Mouse (Mus musculus): ENCODE measurements around the gene Atxn1. TPM values are rescaled to one million over a fixed set of nuclear protein-coding genes. Genes with fewer than 3 reads are reported as not detected.

Atxn1 gene
- total and polyA plus RNA-seq, 3 experiments = 0.39 to 1.1 TPM; not detected in 1

DNA sequence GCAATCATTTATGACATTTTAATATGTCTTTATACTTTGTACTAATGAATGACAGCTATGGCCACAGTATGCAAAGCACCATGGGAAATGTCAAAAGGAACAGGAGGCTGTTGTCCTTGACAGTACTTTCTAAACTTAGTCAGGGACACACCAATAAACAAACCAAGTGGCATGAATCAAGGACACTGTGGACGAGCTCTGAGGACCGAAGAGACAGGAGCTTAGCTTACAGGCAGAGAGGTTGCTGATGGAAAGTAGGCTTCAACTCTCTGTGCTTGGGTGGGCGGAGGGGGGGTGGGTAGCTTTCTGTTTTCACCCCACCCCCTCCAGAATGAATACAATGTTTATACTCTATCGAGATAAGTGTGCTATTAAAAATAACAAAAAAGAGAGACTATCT is 90.6 kb downstream of the Atxn1 start:
- no peak for TF ChIP-seq BHLHE40 (IDR thresholded peaks at IDR 0.05; ENCODE audit: borderline replicate concordance, low read depth, low read length)
- DNase-seq (ENCODE audit: low read depth, low spot score) = no peak
- no peaks in the 10 kb centered on the region for H3K27me3 ChIP-seq (ENCODE audit: control insufficient read depth in 1 of 2, insufficient read depth in 2 of 2, low read length in 2 of 2)
- no peak overlapping the region for H3K4me3 ChIP-seq (ENCODE audit: control insufficient read depth in 1 of 2, insufficient read depth in 1 of 2, low read depth in 2 of 2, low read length in 2 of 2)
- no peaks in the 10 kb centered on the region for H3K79me2 ChIP-seq (ENCODE audit: control insufficient read depth, insufficient read depth, low read length, poor library complexity)
- H3K9ac ChIP-seq (ENCODE audit: control insufficient read depth, low read depth, low read length, poor library complexity, severe bottlenecking) = no peak overlapping the region
- no peak overlapping the region for H3K27ac ChIP-seq (ENCODE audit: control insufficient read depth, low read depth, low read length)
- no peaks in the 10 kb centered on the region for H3K36me3 ChIP-seq (ENCODE audit: control insufficient read depth in 1 of 2, insufficient read depth in 2 of 2, low read length in 2 of 2)
- no peaks in the 10 kb centered on the region for H3K4me1 ChIP-seq (ENCODE audit: control insufficient read depth in 1 of 2, insufficient read depth in 2 of 2, low read length in 2 of 2)
- H3K9me3 ChIP-seq (replicated peaks; ENCODE audit: insufficient read depth, low read length) = no peaks in the 10 kb centered on the region

DNA sequence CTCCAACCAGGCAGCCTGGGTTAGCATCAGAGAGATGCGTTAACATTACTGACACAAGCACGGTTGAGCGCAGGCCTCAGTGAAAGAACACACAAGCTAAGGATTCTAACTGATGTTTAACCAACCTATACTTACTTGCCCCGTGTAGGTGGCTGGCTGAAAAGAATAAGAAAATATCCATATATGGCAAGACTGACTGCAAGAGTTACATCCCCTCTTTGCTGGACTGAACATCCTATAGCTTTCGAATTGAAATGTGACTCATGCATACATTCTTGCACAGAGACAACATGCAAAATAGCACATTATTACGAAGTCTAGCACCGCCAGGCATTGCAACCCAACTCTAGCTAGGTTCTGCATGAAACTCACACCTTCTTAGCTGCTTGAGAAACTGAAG is 91.8 kb downstream of the Atxn1 start:
- H3K27ac ChIP-seq (ENCODE audit: control insufficient read depth, low read depth, low read length) = no peak overlapping the region
- no peak for DNase-seq (ENCODE audit: low read depth, low spot score)
- H3K36me3 ChIP-seq (ENCODE audit: control insufficient read depth in 1 of 2, insufficient read depth in 2 of 2, low read length in 2 of 2) = no peaks in the 10 kb centered on the region
- no peaks in the 10 kb centered on the region for H3K27me3 ChIP-seq (ENCODE audit: control insufficient read depth in 1 of 2, insufficient read depth in 2 of 2, low read length in 2 of 2)
- no peaks in the 10 kb centered on the region for H3K79me2 ChIP-seq (ENCODE audit: control insufficient read depth, insufficient read depth, low read length, poor library complexity)
- no peak overlapping the region for H3K9ac ChIP-seq (ENCODE audit: control insufficient read depth, low read depth, low read length, poor library complexity, severe bottlenecking)
- no peaks in the 10 kb centered on the region for H3K4me1 ChIP-seq (ENCODE audit: control insufficient read depth in 1 of 2, insufficient read depth in 2 of 2, low read length in 2 of 2)
- no peak for TF ChIP-seq CTCF (IDR thresholded peaks at IDR 0.05 in 2 of 3, conservative IDR thresholded peaks at IDR 0.05 in 1 of 3; ENCODE audit: control insufficient read depth in 1 of 3, insufficient read depth in 1 of 3, low read depth in 2 of 3, low read length in 3 of 3, poor library complexity in 1 of 3, severe bottlenecking in 1 of 3)
- H3K9me3 ChIP-seq (replicated peaks; ENCODE audit: insufficient read depth, low read length) = no peaks in the 10 kb centered on the region
- H3K4me3 ChIP-seq (ENCODE audit: control insufficient read depth in 1 of 2, insufficient read depth in 1 of 2, low read depth in 2 of 2, low read length in 2 of 2) = no peak overlapping the region

DNA sequence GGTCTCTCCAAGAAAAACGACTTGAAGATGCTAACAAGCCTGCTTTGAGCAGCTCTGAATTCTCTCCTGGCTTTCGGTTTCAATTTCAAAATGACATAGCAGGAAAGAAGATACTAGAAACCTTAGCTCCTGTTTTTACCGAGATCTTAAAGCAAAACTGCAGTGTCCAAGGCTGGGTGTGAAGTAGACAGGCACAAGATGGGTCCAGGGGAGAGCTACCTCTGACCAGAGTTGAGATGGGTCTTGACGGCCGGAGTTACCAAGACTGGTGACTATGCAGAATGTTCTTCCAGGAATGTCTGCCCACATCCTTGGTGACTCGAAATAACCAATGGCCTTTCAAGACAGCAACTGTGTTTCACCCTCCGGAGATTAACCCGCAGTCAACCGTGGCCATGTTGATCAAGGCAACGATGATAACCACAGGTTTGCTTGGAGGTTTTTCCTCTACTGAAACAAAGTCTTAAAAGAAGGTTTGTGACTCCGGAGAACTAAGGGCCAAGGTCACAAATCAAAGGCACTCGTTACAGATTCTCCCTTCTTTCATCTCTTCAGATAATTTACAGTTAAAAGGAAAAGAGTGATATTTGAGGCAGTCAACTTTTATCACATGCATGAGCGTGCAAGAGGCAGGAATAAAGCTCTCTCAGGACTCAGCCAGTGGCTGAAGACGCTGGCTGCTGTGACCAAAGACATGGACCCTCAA is 92.6 kb downstream of the Atxn1 start:
- H3K4me3 ChIP-seq (ENCODE audit: control insufficient read depth in 1 of 2, insufficient read depth in 1 of 2, low read depth in 2 of 2, low read length in 2 of 2) = no peak overlapping the region
- no peak for DNase-seq (ENCODE audit: low read depth, low spot score)
- no peak overlapping the region for H3K27ac ChIP-seq (ENCODE audit: control insufficient read depth, low read depth, low read length)
- no peak for TF ChIP-seq ELF1 (IDR thresholded peaks at IDR 0.05; ENCODE audit: low read depth, low read length)
- no peak for TF ChIP-seq TBP (IDR thresholded peaks at IDR 0.05; ENCODE audit: low read depth, low read length)
- TF ChIP-seq POLR2AphosphoS2 (IDR thresholded peaks at IDR 0.05; ENCODE audit: low read length) = no peak
- TF ChIP-seq USF1 (IDR thresholded peaks at IDR 0.05; ENCODE audit: low read depth, low read length) = no peak
- no peak for TF ChIP-seq JUND (IDR thresholded peaks at IDR 0.05; ENCODE audit: low read depth, low read length)
- no peak for TF ChIP-seq MYC (IDR thresholded peaks at IDR 0.05; ENCODE audit: low read depth, low read length)
- no peak for TF ChIP-seq ZNF384 (IDR thresholded peaks at IDR 0.05; ENCODE audit: low read depth, low read length)
- TF ChIP-seq GABPA (IDR thresholded peaks at IDR 0.05; ENCODE audit: low read depth, low read length) = no peak
- TF ChIP-seq RCOR1 (IDR thresholded peaks at IDR 0.05; ENCODE audit: low read depth, low read length) = no peak
- no peaks in the 10 kb centered on the region for H3K79me2 ChIP-seq (ENCODE audit: control insufficient read depth, insufficient read depth, low read length, poor library complexity)
- peaks cover 0 to 4% of the 10 kb centered on the region in 2 experiments; a peak in 2 of 4 replicates for H3K4me1 ChIP-seq (ENCODE audit: control insufficient read depth in 1 of 2, insufficient read depth in 2 of 2, low read length in 2 of 2)
- H3K9ac ChIP-seq (ENCODE audit: control insufficient read depth, low read depth, low read length, poor library complexity, severe bottlenecking) = no peak overlapping the region
- no peaks in the 10 kb centered on the region for H3K9me3 ChIP-seq (replicated peaks; ENCODE audit: insufficient read depth, low read length)
- H3K36me3 ChIP-seq (ENCODE audit: control insufficient read depth in 1 of 2, insufficient read depth in 2 of 2, low read length in 2 of 2) = no peaks in the 10 kb centered on the region; a peak in 1 of 4 replicates
- H3K27me3 ChIP-seq (ENCODE audit: control insufficient read depth in 1 of 2, insufficient read depth in 2 of 2, low read length in 2 of 2) = no peaks in the 10 kb centered on the region
